ENCODE assay signal across 9 mouse cellular contexts in the genomic region with DNA sequence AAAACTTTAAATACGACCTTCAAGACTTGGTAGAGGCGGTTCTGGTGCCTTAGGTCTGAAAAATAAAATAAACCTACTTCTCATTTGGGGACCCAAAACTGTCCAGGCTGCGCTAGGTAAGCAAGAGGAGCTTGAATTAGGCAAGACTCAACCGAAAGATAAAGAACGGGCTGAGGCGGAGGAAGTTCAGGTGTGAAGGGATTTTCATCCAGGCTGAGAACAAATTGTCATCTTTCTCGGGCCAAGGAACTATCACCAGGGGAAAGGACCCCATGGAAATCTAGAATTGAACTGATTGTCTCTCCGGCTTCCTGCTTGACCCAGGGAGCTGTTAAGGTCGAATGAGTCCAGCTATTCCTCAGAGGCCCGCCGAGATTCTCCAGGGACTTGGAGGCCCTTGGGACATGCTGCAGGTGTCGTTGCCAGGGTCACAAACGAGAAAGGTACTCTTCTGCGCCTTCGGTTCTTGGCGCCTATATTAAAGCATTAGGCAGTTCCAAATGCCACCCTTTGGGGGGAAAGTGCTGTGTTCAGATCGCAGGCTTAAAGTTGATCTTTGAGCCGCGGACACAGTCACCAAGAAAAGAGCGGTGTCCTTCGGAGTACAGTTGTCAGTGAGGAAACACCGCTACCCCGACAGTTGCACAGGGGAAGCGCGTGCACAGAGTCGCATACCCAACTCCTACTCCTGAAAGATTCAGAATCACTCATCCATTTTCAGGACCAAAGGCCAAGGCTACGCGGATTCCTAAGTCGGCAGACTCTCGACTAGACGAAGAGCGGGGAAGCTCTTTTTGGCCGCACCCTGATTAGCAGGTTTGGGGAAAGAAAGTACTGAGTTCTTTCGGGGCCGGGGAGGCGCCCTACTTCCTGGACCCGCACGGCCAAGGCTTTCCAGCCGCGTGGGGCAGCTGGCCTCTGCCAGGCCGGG. TPM values are rescaled to one million over a fixed set of nuclear protein-coding genes. Genes with fewer than 3 reads are reported as not detected.
DNase-seq lines count a peak whose midpoint lies in the region; ATAC-seq and TF ChIP-seq lines count a peak whose summit lies in the region.
"Had no signal": no experiment of that assay in that cellular context is flagged by ENCODE, and none has a peak within 500 bp of the region (broad histone marks: within the 10 kb centered on the region; RNA-seq: fewer than 3 reads in every experiment).

No protein-coding gene starts in this region.

- no peak overlapping the region for H3K27ac ChIP-seq in gastrocnemius, adult 2 months
- no peak overlapping the region for H3K27ac ChIP-seq in hindbrain, embryonic 12.5 days
- no peak overlapping the region for H3K27ac ChIP-seq in midbrain, embryonic 11.5 days (ENCODE audit: low read depth, low read length)

- no peak for ATAC-seq in hindbrain, embryonic 12.5 days (ENCODE audit: low FRiP score)
- no peak for ATAC-seq in midbrain, embryonic 11.5 days (ENCODE audit: low FRiP score)

- no peaks in the 10 kb centered on the region for H3K36me3 ChIP-seq in hindbrain, embryonic 12.5 days
- no peaks in the 10 kb centered on the region for H3K36me3 ChIP-seq in midbrain, embryonic 11.5 days (ENCODE audit: control insufficient read depth, insufficient read depth, low read length)

- H3K4me2 ChIP-seq in hindbrain, embryonic 12.5 days (replicated peaks): peak overlapping the region; percentile 63
- peak overlapping the region; percentile 79 for H3K4me2 ChIP-seq in midbrain, embryonic 11.5 days

- intact Hi-C loops in gastrocnemius, adult 2 months (cut with DNase I): loop anchor here (10.0 kb wide), 1 partner anchor 1013 kb away; no protein-coding TSS in a partner anchor

- H3K4me3 ChIP-seq in gastrocnemius, adult 2 months: peak overlapping the region; percentile 62
- H3K4me3 ChIP-seq in hindbrain, embryonic 12.5 days: peak overlapping the region; percentile 35
- peak overlapping the region; percentile 42 for H3K4me3 ChIP-seq in midbrain, embryonic 11.5 days (ENCODE audit: low read depth, low read length)

- no peak for DNase-seq in gastrocnemius, adult 2 months
- DNase-seq in gastrocnemius, adult 18-20 months (ENCODE audit: low spot score): no peak
- peak; percentile 61 for DNase-seq in ES-CJ7 (ENCODE audit: low read depth, low spot score)
- peak; percentile 96 for DNase-seq in midbrain, embryonic 11.5 days (ENCODE audit: low spot score, missing footprints)
- DNase-seq in urinary bladder, postnatal 14 days (ENCODE audit: low spot score): no peak
- no peak for DNase-seq in frontal cortex, adult 2 months (ENCODE audit: extremely low spot score in 1 of 2, low spot score in 1 of 2)
- DNase-seq in urinary bladder, postnatal 4 days (ENCODE audit: low spot score in 2 of 2): no peak

- peaks cover 27% of the 10 kb centered on the region for H3K4me1 ChIP-seq in hindbrain, embryonic 12.5 days
- H3K4me1 ChIP-seq in midbrain, embryonic 11.5 days (ENCODE audit: control insufficient read depth, insufficient read depth, low read length): peaks cover 26% of the 10 kb centered on the region

- no peak for TF ChIP-seq CTCF in gastrocnemius, adult 2 months (IDR thresholded peaks at IDR 0.05)

- 0 out of 2 replicates have a peak overlapping the region, but pooled peaks have one; percentile 50 for H3K9ac ChIP-seq in hindbrain, embryonic 12.5 days
- H3K9ac ChIP-seq in midbrain, embryonic 11.5 days (ENCODE audit: low read length): no peak overlapping the region

- WGBS in hindbrain, embryonic 12.5 days: 1% methylated on average over 41 of the region's 41 CpGs
- under 1% methylated on average over 41 of the region's 41 CpGs for WGBS in midbrain, embryonic 11.5 days

- peaks cover 97% of the 10 kb centered on the region for H3K27me3 ChIP-seq in hindbrain, embryonic 12.5 days
- H3K27me3 ChIP-seq in midbrain, embryonic 11.5 days (ENCODE audit: control insufficient read depth, insufficient read depth, low read length): peaks cover 73% of the 10 kb centered on the region

- no peaks in the 10 kb centered on the region for H3K9me3 ChIP-seq in hindbrain, embryonic 12.5 days (replicated peaks)
- H3K9me3 ChIP-seq in midbrain, embryonic 11.5 days (ENCODE audit: control insufficient read depth, low read length): no peaks in the 10 kb centered on the region

RNA-seq across cellular contexts. Expression of gene Hmx3, which starts 1.2 kb away (rescaled TPM):
- not detected for total RNA-seq in gastrocnemius, adult 2 months (2021)
- not detected for total RNA-seq in gastrocnemius, adult 18-20 months (2021)
- polyA plus RNA-seq in hindbrain, embryonic 12.5 days (2016; fragmentation: Nextera tagmentation; extraction: Ambion mirVana): 2.2 and 4.1 TPM in 2 replicates
- polyA plus RNA-seq in midbrain, embryonic 11.5 days (2014; fragmentation: Nextera tagmentation; extraction: Ambion mirVana): 0.18 TPM in 1 of 2 replicates, not detected in the other
- not detected in 2 replicates for polyA plus RNA-seq in frontal cortex, adult 2 months (2012; rRNA removed)
- total RNA-seq: hematopoietic stem cell, adult 5-6 weeks had no signal

RNA-seq across cellular contexts. Expression of gene Hmx2, which starts 7.1 kb away (rescaled TPM):
- not detected for total RNA-seq in gastrocnemius, adult 2 months (2021)
- not detected for total RNA-seq in gastrocnemius, adult 18-20 months (2021)
- 3.5 and 3.9 TPM in 2 replicates for polyA plus RNA-seq in hindbrain, embryonic 12.5 days (2016; fragmentation: Nextera tagmentation; extraction: Ambion mirVana)
- 0.10 and 0.19 TPM in 2 replicates for polyA plus RNA-seq in midbrain, embryonic 11.5 days (2014; fragmentation: Nextera tagmentation; extraction: Ambion mirVana)
- not detected in 2 replicates for polyA plus RNA-seq in frontal cortex, adult 2 months (2012; rRNA removed)
- total RNA-seq: hematopoietic stem cell, adult 5-6 weeks had no signal

RNA-seq across cellular contexts. Expression of gene Bub3, which starts 18.6 kb away (rescaled TPM):
- 10 to 100 TPM; 28.9 to 31.2 TPM for total RNA-seq in gastrocnemius, adult 2 months (2021)
- total RNA-seq in gastrocnemius, adult 18-20 months (2021): 10 to 100 TPM; 28.1 to 33.7 TPM
- polyA plus RNA-seq in hindbrain, embryonic 12.5 days (2016; fragmentation: Nextera tagmentation; extraction: Ambion mirVana): 217 and 220 TPM in 2 replicates
- polyA plus RNA-seq in midbrain, embryonic 11.5 days (2014; fragmentation: Nextera tagmentation; extraction: Ambion mirVana): 275 and 279 TPM in 2 replicates
- 75.0 and 75.8 TPM in 2 replicates for polyA plus RNA-seq in frontal cortex, adult 2 months (2012; rRNA removed)

Comparison
In these comparisons a context has a peak if more than half of its experiments do, and no peak if none do; other contexts are left out.
1. DNase-seq: peak in ES-CJ7 (single experiment) and midbrain, embryonic 11.5 days (single experiment); none in gastrocnemius, adult 2 months (single experiment), gastrocnemius, adult 18-20 months (single experiment), urinary bladder, postnatal 14 days (single experiment), frontal cortex, adult 2 months (0 of 2) and urinary bladder, postnatal 4 days (0 of 2).
2. Peak in every context shown above with its lines, with median percentiles within 50 percentile points of each other: H3K4me3 ChIP-seq.